Mouse (Mus musculus) cerebellum, postnatal 36 days (tissue): ENCODE results near the gene Apol10b.
"Not testable (repeated sequence)": the region's sequence is repeated elsewhere in the genome, so short reads cannot be mapped to it uniquely, and the experiment has no call there.

Source experiments
- DNase-seq, 2 experiments: peaks; one replicate each; pipeline ENCODE4 v3.0.0; 2021 to 2022; ENCODE audit warnings: mixed read lengths in 2 of 2

The Apol10b gene

GRCm38 (mm10) chr15:77595961-77596360, at the start of gene Apol10b:
Gene Apol10b (minus strand): TSS chr15:77596125.
- DNase-seq = no peak

- not testable (repeated sequence) for DNase-seq
Observed at GRCm38 (mm10) chr15:77643176-77643575, 47.3 kb upstream of the Apol10b start, which contains the start of gene Apol11b. Gene Apol11b (minus strand): TSS chr15:77643286.

DNA sequence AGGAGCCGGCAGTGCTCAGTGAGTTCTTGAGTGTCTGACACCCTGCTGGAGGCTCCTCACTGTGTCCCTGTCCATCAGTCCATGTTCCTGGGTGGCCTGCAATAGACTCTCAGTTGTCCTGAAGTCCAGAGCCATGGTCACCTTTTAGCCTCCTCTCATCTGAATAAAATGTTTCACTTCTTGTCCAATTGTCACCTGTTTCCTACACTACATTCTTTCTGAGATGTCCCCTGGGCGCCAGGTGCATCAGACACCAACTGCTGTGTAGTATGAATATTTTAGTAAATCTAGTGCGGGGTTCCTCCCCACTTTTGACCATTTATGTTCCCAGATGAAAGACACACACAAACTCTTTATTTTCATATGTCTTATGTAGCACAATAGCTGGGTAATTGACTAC, 33.9 kb upstream of the Apol10b start:
- not testable (repeated sequence) for DNase-seq

DNA sequence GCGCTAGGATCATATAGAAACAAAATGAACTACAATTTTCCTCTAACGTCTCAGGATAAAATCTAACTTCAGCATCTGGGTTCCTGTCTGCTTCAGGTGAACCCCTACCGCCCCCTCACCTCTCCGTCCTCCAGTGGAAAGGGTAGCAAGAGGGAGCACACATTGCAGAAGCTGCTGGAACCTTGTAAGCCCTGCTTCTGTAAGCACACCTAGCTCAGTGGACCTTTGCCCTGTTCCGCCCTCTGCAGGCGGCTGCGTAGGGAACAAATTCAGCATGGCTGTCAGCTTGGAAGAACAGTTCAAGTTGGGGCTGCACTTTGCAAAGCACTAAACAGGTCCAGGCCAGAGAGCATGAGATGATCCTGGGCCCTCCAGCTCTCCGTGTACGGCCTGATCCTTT, 32.7 kb upstream of the Apol10b start:
- not testable (repeated sequence) for DNase-seq

GRCm38 (mm10) chr15:77626471-77626870, 30.5 kb upstream of the Apol10b start:
- not testable (repeated sequence) for DNase-seq

DNA sequence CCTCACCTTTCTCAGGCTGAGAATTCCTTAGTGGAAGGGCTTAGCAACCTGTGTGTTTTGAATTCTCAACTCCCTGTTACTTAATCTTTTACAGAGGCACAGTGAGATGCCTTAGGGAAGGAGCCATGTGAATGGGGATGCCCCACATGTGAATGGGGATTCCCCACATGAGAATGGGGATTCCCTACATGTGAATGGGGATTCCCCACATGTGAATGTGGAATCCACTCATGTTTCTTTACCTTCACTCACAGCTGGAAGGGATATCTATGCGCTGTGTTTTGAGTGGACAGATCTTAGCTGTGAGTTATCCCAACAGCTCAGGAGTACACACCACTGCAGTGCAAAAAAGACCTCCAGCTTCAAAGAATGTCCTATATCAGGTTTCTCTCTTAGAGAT, 28.8 kb upstream of the Apol10b start:
- no peak for DNase-seq

DNA sequence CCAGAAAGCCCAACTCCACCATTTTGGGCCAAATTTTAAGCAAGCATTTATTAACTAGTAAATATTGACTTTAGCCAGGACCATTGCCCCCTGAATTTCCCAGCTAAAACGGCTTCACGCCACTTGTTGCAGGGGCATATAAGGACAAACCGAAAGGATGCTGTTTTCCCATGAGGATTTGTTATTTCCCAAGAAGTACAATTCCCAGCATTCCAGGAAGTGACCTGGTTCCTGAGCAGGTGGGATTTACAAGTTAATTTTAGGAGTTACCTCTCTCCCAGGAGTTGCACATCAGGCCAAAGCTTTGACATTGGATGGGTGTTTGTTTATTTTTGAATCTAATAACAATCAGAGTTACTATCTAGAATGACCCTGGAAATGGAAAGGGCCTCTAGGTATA, 10.1 kb upstream of the Apol10b start:
- no peak for DNase-seq

- no peak for DNase-seq
Observed at GRCm38 (mm10) chr15:77598958-77599357, 3.0 kb upstream of the Apol10b start, which contains the start of gene Gm36245. Gene Gm36245 (plus strand): TSS chr15:77599258.

- DNase-seq = no peak
Observed at GRCm38 (mm10) chr15:77598429-77598828, 2.5 kb upstream of the Apol10b start.

- no peak for DNase-seq
Observed at GRCm38 (mm10) chr15:77593557-77593956, 2.4 kb downstream of the Apol10b start.

DNA sequence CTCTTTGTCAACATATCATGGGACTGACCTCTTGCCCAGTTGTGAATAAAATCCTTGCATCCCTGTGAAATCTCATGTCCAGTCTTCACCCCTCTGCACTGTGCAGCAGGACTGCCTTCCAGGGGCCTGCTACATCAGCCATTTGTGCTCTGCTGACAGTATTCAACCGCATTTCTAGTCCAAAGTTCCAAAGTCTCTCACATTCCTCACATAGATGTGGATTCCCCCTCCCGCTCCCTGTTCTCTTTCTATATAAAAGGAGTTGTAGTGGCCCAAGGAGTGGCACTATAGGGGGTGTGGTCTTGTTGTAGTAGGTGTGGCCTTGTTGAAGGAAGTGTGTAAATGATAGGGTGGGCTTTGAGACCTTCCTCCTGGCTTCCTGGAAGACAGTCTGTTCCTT, 5.0 kb downstream of the Apol10b start:
- DNase-seq = no peak

- DNase-seq = no peak
Observed at GRCm38 (mm10) chr15:77588981-77589380, 6.9 kb downstream of the Apol10b start.

- no peak for DNase-seq
Observed at GRCm38 (mm10) chr15:77587026-77587425, 8.9 kb downstream of the Apol10b start.

DNA sequence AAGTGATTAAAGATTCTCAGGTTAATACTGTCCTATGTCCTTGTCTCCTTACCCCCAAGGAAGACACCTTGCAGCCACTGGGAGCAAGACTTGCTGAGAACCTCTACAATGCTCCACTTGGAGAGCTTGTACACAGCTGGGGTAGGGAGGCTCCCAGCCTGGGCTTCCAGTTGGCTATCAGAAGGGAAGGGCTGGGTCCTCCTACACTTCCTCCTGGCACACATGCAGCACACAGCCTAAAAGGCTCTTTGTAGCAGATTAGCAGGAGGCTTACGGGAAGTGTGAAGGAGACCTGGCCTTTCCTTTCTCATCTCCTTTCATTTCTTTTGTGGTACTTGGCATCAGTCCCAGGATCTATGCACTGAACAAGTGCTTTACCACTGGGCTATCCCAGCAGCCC, 14.2 kb downstream of the Apol10b start:
- DNase-seq = no peak

DNA sequence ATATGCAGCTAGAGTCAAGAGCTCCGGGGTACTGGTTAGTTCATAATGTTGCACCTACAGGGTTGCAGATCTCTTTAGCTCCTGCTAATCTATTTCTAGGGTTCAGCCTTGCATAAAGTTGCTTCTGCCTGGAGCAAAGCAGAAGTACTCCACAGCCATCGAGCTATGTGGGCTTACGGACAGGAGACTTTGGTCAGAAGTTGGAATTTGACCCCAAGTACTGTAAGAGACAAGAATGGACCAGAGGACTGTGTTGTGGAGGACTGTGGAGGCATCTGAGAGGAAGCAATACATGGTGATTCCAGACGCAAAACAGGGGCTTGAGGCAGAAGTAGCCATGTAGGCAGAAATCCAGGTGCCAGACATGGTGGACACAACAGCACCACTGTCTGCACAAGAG, 16.6 kb downstream of the Apol10b start:
- DNase-seq = no peak

DNA sequence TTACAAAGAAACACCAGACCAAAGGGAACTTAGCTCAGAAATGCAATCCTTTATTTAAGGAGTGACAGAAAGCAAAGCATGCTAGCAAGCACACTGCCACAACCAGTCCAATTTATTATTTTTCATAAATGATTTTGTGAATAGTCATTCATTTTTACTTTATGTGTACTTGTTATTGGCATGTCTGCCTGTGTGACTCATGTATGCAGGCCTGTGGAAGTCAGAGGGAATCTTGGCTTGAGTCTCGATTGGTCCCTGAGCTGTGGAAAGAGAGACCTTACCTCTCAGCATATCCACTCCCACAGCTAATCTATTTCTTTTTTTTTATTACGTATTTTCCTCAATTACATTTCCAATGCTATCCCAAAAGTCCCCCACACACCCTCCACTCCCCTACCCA, 17.1 kb downstream of the Apol10b start:
- DNase-seq = no peak

GRCm38 (mm10) chr15:77563219-77563618, 32.7 kb downstream of the Apol10b start:
- DNase-seq = no peak

GRCm38 (mm10) chr15:77561792-77562191, 34.1 kb downstream of the Apol10b start, which contains the start of gene 1700025B11Rik:
Gene 1700025B11Rik (minus strand): TSS chr15:77561892.
- no peak for DNase-seq

DNA sequence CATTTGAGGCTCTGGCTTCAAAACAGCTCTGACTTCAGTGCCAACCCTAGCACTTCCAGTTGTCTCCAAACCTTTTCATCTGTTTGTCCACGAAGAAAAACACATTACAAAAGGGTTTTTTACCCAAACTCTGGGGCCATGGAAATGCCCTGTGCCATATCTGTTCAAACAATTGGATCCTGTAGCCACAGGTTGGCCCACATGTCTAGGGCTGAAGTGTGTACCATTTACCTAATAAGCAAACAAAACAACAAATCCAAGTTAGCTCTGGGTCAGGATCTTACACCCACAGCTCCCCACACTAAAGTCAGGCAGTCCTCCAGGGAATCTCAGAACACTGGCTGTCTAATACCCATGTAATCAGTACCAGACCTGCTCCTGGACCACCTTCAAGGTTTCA, 56.7 kb downstream of the Apol10b start:
- not testable (repeated sequence) for DNase-seq
